Mouse (Mus musculus) midbrain, embryonic 14.5 days (tissue): Measurements from ENCODE around the gene Vti1a. TPM values are rescaled to one million over a fixed set of nuclear protein-coding genes. Genes with fewer than 3 reads are reported as not detected.

Experiments used
- ATAC-seq: fragments of 200-750 bp; cut with Nextera tagmentation; 2 replicates; pipeline ENCODE4 v1.8.0; 2017; ENCODE audit warnings: moderate number of reproducible peaks, moderate library complexity; ENCODE audit not compliant: low FRiP score, low TSS enrichment
- DNase-seq: peaks from one replicate; pipeline ENCODE4 v3.0.0-alpha.2; 2015
- H3K27ac ChIP-seq: fragments of 300-500 bp; sonication (generic); replicated peaks from 2 replicates; pipeline ENCODE4 v1.5.1; 2014; ENCODE audit warnings: mild to moderate bottlenecking, low read depth, low read length, moderate library complexity
- H3K27me3 ChIP-seq: fragments of 300-500 bp; sonication (generic); 2 replicates; pipeline ENCODE4 v1.6.1; 2014; ENCODE audit warnings: low read length, control low read depth, mixed read lengths; ENCODE audit not compliant: control insufficient read depth, insufficient read depth
- H3K36me3 ChIP-seq: fragments of 300-500 bp; sonication (generic); 2 replicates; pipeline ENCODE4 v1.6.1; 2014; ENCODE audit warnings: low read length, control low read depth; ENCODE audit not compliant: control insufficient read depth, insufficient read depth
- H3K4me1 ChIP-seq: fragments of 300-500 bp; sonication (generic); 2 replicates; pipeline ENCODE4 v1.6.1; 2014; ENCODE audit warnings: mild to moderate bottlenecking, antibody characterized with exemption, low read length, control low read depth; ENCODE audit not compliant: control insufficient read depth, insufficient read depth
- H3K4me2 ChIP-seq: fragments of 300-500 bp; sonication (generic); 2 replicates; pipeline ENCODE4 v1.6.1; 2014; ENCODE audit warnings: mild to moderate bottlenecking, low read length, moderate library complexity
- H3K4me3 ChIP-seq: fragments of 300-500 bp; sonication (generic); replicated peaks from 2 replicates; pipeline ENCODE4 v1.5.1; 2014; ENCODE audit warnings: low read depth, low read length
- H3K9ac ChIP-seq: fragments of 300-500 bp; sonication (generic); replicated peaks from 2 replicates; pipeline ENCODE4 v1.6.1; 2014; ENCODE audit warnings: mild to moderate bottlenecking, low read length, moderate library complexity
- H3K9me3 ChIP-seq: fragments of 300-500 bp; sonication (generic); 2 replicates; pipeline ENCODE4 v1.6.1; 2016; ENCODE audit warnings: low read length, control low read depth, mixed read lengths; ENCODE audit not compliant: control insufficient read depth
- WGBS: fragments of 180-500 bp; shearing (Covaris S2); extraction: QIAGEN DNeasy Blood & Tissue Kit; methylation state at CpG from one replicate; pipeline ENCODE4 v1.1.7; 2014; 5-methylcytosine and 5-hydroxymethylcytosine counted together
- polyA plus RNA-seq: library from polyadenylated mRNA; unstranded; fragments of >200 nt; fragmentation: Nextera tagmentation; extraction: Ambion mirVana; gene quantifications from 2 replicates; pipeline ENCODE4 v1.2.1, GENCODE M21; 2014

Gene Vti1a
- 25.3 and 33.9 TPM in 2 replicates for polyA plus RNA-seq

DNA sequence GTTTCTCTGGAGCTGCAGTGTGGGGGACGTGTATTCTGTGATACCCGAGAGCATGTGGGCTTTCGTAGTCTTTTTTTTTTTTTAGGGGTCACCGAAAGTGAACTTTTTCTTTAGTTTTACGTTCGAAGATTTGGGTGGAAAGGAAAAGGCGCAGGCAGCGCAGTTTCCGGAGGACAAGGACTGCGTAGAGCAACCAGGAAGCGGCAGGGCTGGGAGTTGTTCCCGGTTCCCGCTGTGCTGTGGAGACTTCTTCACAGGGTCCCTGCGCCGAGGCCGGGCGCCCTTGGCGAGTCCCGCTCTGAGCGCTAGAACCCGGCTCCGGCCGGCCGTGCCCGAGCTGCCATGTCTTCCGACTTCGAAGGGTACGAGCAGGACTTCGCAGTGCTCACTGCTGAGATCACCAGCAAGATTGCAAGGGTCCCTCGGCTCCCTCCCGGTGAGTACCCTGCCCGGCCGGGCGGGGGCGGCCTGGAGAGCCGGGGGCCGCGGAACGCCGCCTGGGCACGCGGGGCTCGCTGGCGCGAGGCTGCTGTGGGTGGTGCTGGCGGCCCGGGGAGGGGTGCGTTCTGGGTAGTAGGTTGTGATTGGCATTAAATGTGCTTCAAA, at the start of gene Vti1a:
Gene Vti1a, plus strand, starts transcription at position 187 of the 606 bp plus-strand sequence.
- H3K27me3 ChIP-seq: no peaks in the 10 kb centered on the region
- H3K9ac ChIP-seq: peak within 1 kb of the TSS; percentile 72
- H3K4me2 ChIP-seq: peak within 1 kb of the TSS; percentile 91
- H3K4me1 ChIP-seq: peaks cover 21% of the 10 kb centered on the region; the same call in 1 of the 2 replicates
- ATAC-seq: peak; percentile 92
- DNase-seq: peak; percentile 95
- WGBS: under 1% methylated on average over 48 of the region's 48 CpGs
- peaks cover 10% of the 10 kb centered on the region for H3K36me3 ChIP-seq
- H3K27ac ChIP-seq: peak within 1 kb of the TSS; percentile 79
- no peaks in the 10 kb centered on the region for H3K9me3 ChIP-seq
- H3K4me3 ChIP-seq: peak within 1 kb of the TSS; percentile 86

DNA sequence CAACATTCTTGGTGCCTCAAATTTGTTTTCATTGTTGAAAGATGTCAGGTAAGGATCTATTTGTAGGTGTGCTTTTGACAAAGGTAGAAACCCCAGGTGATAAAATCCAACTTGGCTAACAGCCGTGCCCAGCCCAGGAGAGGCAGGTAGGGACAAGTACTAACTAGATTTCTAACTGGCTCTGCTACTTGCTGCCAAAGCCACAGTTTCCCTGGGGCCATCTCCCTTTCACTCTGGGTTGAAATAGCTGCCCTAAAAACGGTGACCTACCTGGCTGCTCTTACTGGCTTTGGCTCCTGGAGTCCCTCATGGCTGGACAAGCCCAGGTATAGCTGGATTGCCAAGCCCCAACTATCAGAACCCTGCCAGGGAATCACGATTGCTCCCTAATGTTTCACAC, 49.3 kb upstream of the Vti1a start:
- Histone ChIP-seq H3K36me3 (no peaks in the 10 kb centered on the region), H3K27me3 (no peaks in the 10 kb centered on the region), H3K4me3 (no peak overlapping the region), H3K27ac (no peak overlapping the region), H3K4me2 (no peak overlapping the region), H3K9me3 (no peaks in the 10 kb centered on the region), H3K9ac (no peak overlapping the region), H3K4me1 (no peaks in the 10 kb centered on the region)
- no peak for DNase-seq
- 90% methylated on average over 3 of the region's 3 CpGs for WGBS
- no peak for ATAC-seq

DNA sequence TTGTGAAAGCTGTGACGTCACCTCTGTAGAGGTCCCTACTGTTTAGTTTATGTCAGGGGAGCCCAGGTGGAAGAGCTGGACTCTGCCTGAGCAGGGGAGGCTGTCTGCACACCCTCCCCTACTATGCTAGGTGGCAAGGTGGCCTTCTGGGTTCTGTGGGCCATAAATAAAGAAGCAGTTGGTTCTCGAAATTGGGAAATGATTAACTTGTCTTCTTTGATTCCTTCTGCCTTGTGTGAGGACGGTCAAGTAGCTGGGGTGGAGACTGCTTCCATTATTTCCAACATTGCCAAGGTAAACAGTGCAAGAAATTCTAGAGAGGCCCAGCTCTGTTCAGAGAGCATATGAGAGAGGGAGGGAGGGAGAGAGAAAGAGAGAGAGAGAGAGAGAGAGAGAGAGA, 47.9 kb upstream of the Vti1a start:
- no peaks in the 10 kb centered on the region for H3K9me3 ChIP-seq
- no peak overlapping the region for H3K4me3 ChIP-seq
- 82% methylated on average over 3 of the region's 3 CpGs for WGBS
- no peak overlapping the region for H3K4me2 ChIP-seq
- ATAC-seq (no peak), DNase-seq (no peak)
- no peak overlapping the region for H3K27ac ChIP-seq
- no peak overlapping the region for H3K9ac ChIP-seq
- no peaks in the 10 kb centered on the region for H3K36me3 ChIP-seq
- no peaks in the 10 kb centered on the region for H3K4me1 ChIP-seq
- H3K27me3 ChIP-seq: no peaks in the 10 kb centered on the region

DNA sequence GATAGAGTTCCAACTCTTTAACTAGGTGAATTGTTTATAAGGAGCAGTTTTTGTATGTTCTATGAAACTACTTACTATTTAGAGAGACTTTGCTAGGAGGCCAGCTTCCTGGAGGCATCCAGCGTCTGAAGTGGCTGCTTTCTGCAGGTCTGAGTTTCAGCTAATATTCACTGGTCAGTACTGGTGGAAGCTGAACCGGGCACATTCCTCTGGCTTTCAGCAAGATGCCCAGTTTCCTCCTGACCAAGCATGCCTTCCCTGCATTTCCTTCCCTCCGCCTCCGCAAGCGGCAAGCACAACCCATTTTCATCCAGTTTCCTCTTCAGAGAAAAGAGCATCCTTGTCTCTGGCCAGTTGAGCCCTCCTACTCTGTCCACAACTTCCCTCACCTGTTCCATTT, 47.0 kb upstream of the Vti1a start:
- H3K36me3 ChIP-seq: no peaks in the 10 kb centered on the region
- WGBS: 92% methylated on average over 5 of the region's 5 CpGs
- no peak for ATAC-seq

DNA sequence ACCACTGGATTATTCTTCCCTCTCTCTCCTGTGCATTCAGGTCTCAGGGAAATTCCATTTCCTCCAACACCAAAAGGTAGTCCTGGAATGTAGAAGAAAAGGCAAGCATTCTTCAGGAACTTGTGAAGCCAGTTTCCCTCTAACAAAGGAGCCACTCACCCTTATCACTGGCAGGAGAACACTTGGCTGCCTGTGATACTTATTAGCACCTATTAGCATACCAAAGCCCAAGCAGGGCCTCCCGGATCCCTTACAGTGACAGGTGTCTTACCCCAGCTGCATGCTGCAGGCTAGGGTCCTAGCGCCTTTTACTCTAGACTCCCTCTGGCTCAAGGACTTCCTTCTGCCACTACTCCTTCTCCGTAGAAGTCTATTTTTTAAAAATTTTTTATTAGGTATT, 44.6 kb upstream of the Vti1a start:
- 20% methylated on average over 3 of the region's 3 CpGs for WGBS
- no peak for ATAC-seq
- no peak overlapping the region for H3K27ac ChIP-seq
- no peaks in the 10 kb centered on the region for H3K9me3 ChIP-seq
- H3K27me3 ChIP-seq: no peaks in the 10 kb centered on the region
- H3K4me2 ChIP-seq: no peak overlapping the region
- no peak overlapping the region for H3K4me3 ChIP-seq
- H3K36me3 ChIP-seq: no peaks in the 10 kb centered on the region
- H3K9ac ChIP-seq: no peak overlapping the region
- peak; percentile 7 for DNase-seq
- H3K4me1 ChIP-seq: no peaks in the 10 kb centered on the region

More for the DNA sequence above, 47.0 kb upstream of the Vti1a start:
- Histone ChIP-seq H3K4me1 (no peaks in the 10 kb centered on the region), H3K27ac (no peak overlapping the region), H3K9ac (no peak overlapping the region), H3K27me3 (no peaks in the 10 kb centered on the region), H3K9me3 (no peaks in the 10 kb centered on the region), H3K4me3 (no peak overlapping the region), H3K4me2 (no peak overlapping the region)
- DNase-seq: no peak

DNA sequence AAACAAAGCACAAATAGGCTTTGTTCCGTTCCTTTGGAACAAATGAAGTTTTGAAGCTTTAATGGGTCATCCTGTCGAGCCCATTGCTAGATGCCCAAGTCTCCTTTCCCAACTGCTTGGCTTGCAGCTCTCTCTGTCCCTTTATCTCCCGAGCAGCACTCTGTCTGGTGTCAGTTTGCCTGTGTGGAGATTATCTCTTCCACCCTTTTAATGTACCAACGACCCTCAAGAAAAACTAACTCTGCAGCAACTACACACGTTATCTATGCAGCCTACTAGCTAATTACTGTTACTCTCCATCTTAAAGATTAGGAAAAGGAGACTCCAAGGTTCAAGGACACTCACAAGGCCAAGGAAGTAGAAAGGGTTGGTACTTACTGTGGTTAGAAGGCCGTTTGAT, 42.8 kb upstream of the Vti1a start:
- ATAC-seq (no peak), DNase-seq (no peak)
- Histone ChIP-seq H3K4me3 (no peak overlapping the region), H3K9me3 (no peaks in the 10 kb centered on the region), H3K27ac (no peak overlapping the region), H3K9ac (no peak overlapping the region), H3K4me2 (no peak overlapping the region), H3K36me3 (no peaks in the 10 kb centered on the region), H3K27me3 (no peaks in the 10 kb centered on the region), H3K4me1 (no peaks in the 10 kb centered on the region)
- 84% methylated on average over 6 of the region's 6 CpGs for WGBS

DNA sequence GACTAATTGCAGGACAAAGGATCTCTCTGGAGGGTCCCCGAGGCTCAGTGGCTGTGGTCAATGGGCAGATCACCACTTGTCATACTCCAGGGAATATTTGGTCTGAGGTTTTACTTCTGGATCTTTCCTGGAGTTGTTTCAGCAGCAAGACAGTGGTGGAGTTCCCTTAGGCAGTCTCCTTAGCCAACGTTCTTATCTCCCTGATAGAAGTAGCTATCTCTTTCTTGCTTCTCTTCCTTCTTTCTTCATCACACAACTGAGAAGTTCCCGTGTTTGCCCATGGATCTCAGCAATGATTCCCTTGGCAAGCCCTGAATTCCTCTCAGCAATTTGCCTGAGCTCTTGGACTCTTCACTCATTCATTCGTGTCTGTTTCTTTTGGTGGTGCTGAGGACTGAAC, 40.0 kb upstream of the Vti1a start:
- H3K9ac ChIP-seq: no peak overlapping the region
- no peak for DNase-seq
- no peaks in the 10 kb centered on the region for H3K36me3 ChIP-seq
- H3K4me2 ChIP-seq: no peak overlapping the region
- 92% methylated on average over 4 of the region's 4 CpGs for WGBS
- no peaks in the 10 kb centered on the region for H3K9me3 ChIP-seq
- H3K4me1 ChIP-seq: no peaks in the 10 kb centered on the region
- H3K27me3 ChIP-seq: no peaks in the 10 kb centered on the region
- no peak for ATAC-seq
- H3K4me3 ChIP-seq: no peak overlapping the region
- H3K27ac ChIP-seq: no peak overlapping the region

DNA sequence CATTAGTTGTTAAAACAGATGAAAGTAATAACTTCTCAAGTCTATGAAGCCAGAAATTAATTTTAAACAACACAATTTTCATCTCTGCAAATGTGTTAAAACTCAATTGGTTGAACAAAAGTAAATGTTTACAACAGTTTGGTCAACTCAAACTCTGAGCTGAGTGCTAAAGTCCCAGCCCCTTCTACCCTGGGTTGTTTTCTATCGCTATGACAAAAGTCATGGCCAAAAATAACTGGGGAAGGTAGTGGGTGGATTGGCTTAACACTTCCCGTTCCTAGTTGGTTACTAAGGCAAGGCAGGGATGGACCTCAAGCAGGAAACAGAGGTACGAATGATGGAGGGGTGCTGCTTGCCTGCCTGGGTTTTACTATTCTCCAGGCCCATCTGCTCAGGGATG, 39.3 kb upstream of the Vti1a start:
- WGBS: 96% methylated on average over 3 of the region's 3 CpGs
- H3K4me2 ChIP-seq: no peak overlapping the region

DNA sequence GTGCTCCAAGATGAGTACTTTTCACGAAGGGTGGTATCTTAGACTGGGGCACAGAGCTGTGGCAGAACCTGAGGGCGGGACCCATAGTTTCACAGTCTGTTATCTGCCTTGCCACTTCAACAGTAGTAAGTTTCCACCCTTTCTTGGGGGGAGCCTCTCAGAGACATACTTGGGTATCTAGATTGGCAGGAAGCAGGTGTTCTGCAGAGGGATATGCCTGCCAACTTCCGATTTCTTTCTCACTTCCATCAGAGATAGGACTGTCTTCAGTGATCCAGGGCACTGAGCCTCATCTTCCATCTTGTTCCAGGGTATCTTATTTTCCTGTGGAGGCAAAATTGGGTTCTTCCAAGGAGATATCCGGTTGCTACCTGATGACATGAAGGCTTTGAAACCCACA, 32.0 kb upstream of the Vti1a start:
- Histone ChIP-seq H3K9me3 (no peaks in the 10 kb centered on the region), H3K4me2 (no peak overlapping the region), H3K27me3 (no peaks in the 10 kb centered on the region), H3K27ac (no peak overlapping the region), H3K9ac (no peak overlapping the region), H3K4me1 (no peaks in the 10 kb centered on the region), H3K4me3 (no peak overlapping the region), H3K36me3 (no peaks in the 10 kb centered on the region; the same call in 1 of the 2 replicates)
- ATAC-seq (no peak), DNase-seq (no peak)
- 93% methylated on average over 4 of the region's 4 CpGs for WGBS

More for the DNA sequence above, 39.3 kb upstream of the Vti1a start:
- Histone ChIP-seq H3K9ac (no peak overlapping the region), H3K27me3 (no peaks in the 10 kb centered on the region), H3K36me3 (no peaks in the 10 kb centered on the region), H3K4me3 (no peak overlapping the region), H3K9me3 (no peaks in the 10 kb centered on the region), H3K27ac (no peak overlapping the region), H3K4me1 (no peaks in the 10 kb centered on the region)
- ATAC-seq (no peak), DNase-seq (no peak)
